Mouse (Mus musculus) lung, postnatal 36 days (tissue): Measurements from ENCODE around the gene Ostn.

Source experiments
- DNase-seq: peaks from one replicate; pipeline ENCODE4 v3.0.0; 2022; ENCODE audit warnings: mixed read lengths

Gene Ostn

GRCm38 (mm10) chr16:27387634-27388611 is 80.6 kb downstream of the Ostn start:
- DNase-seq, result peak; percentile 47

- DNase-seq, result peak; percentile 83
Observed at GRCm38 (mm10) chr16:27388761-27389451, 81.6 kb downstream of the Ostn start, which contains the start of gene Ccdc50. TSS of gene Ccdc50 (plus strand) at chr16:27388869.

- DNase-seq, result peak; percentile 17
Observed at GRCm38 (mm10) chr16:27389534-27390282, 82.4 kb downstream of the Ostn start.

GRCm38 (mm10) chr16:27390306-27390705 is 83.0 kb downstream of the Ostn start:
- no peak for DNase-seq

GRCm38 (mm10) chr16:27391845-27392244 is 84.6 kb downstream of the Ostn start:
- DNase-seq, result no peak

- DNase-seq, result no peak
Observed at GRCm38 (mm10) chr16:27395251-27396037, 88.2 kb downstream of the Ostn start.

GRCm38 (mm10) chr16:27396951-27397350 is 89.7 kb downstream of the Ostn start:
- DNase-seq, result no peak

- no peak for DNase-seq
Observed at GRCm38 (mm10) chr16:27399026-27399718, 91.9 kb downstream of the Ostn start.

GRCm38 (mm10) chr16:27399719-27400253 is 92.5 kb downstream of the Ostn start:
- DNase-seq, result no peak
